ENCODE assay signal across 15 mouse cellular contexts in genomic region chr1:87933051-87933450, GRCm38 (mm10).
DNase-seq lines count a peak whose midpoint lies in the region; ATAC-seq lines count a peak whose summit lies in the region.
"Had no signal": no experiment of that assay in that cellular context is flagged by ENCODE, and none has a peak within 500 bp of the region (broad histone marks: within the 10 kb centered on the region; RNA-seq: fewer than 3 reads in every experiment).

No protein-coding gene starts in this region.

- no peak overlapping the region for H3K4me3 ChIP-seq in heart, embryonic 10.5 days
- H3K4me3 ChIP-seq in liver, embryonic 13.5 days (replicated peaks): no peak overlapping the region
- no peak overlapping the region for H3K4me3 ChIP-seq in liver, embryonic 11.5 days (ENCODE audit: low read depth, low read length)
- H3K4me3 ChIP-seq in heart, embryonic 16.5 days (ENCODE audit: low read length): no peak overlapping the region
- H3K4me3 ChIP-seq: kidney, embryonic 15.5 days; megakaryocyte, embryonic 14.5 days had no signal

- no peak overlapping the region for H3K27ac ChIP-seq in heart, embryonic 10.5 days
- 0 out of 2 replicates have a peak overlapping the region, but pooled peaks have one; percentile 7 for H3K27ac ChIP-seq in liver, embryonic 13.5 days
- no peak overlapping the region for H3K27ac ChIP-seq in liver, embryonic 11.5 days (ENCODE audit: low read depth, low read length)
- peak overlapping the region; percentile 15; the same call in 1 of the 2 replicates for H3K27ac ChIP-seq in heart, embryonic 16.5 days (ENCODE audit: low read length)
- H3K27ac ChIP-seq: kidney, embryonic 15.5 days had no signal

- DNase-seq in heart, adult 11 months: peak; percentile 95
- no peak for DNase-seq in heart, embryonic 10.5 days (ENCODE audit: low spot score)
- no peak for DNase-seq in liver, embryonic 13.5 days
- no peak for DNase-seq in liver, embryonic 11.5 days (ENCODE audit: low spot score)
- peak; percentile 33 for DNase-seq in splenic B cell, adult 2 months (ENCODE audit: low read depth, low spot score)
- DNase-seq in retina, embryonic 14.5 days (ENCODE audit: low spot score): no peak
- DNase-seq: adrenal gland, postnatal 36 days; lung, embryonic 14.5 days; right cerebral cortex, postnatal 14 days; thymus, adult 2 months had no signal

- no peak overlapping the region for H3K4me2 ChIP-seq in liver, embryonic 13.5 days
- H3K4me2 ChIP-seq in liver, embryonic 11.5 days: no peak overlapping the region
- H3K4me2 ChIP-seq in heart, embryonic 16.5 days (ENCODE audit: low read depth, low read length): no peak overlapping the region
- H3K4me2 ChIP-seq: kidney, embryonic 15.5 days; lung, embryonic 14.5 days had no signal

- H3K4me1 ChIP-seq in heart, embryonic 10.5 days: no peaks in the 10 kb centered on the region
- H3K4me1 ChIP-seq in liver, embryonic 13.5 days (replicated peaks): 0 out of 2 replicates have a peak, but pooled peaks cover 5% of the 10 kb centered on the region
- H3K4me1 ChIP-seq in liver, embryonic 11.5 days (replicated peaks; ENCODE audit: control insufficient read depth, insufficient read depth, low read length): 0 out of 2 replicates have a peak, but pooled peaks cover 3% of the 10 kb centered on the region
- peaks cover 3% of the 10 kb centered on the region; the same call in 1 of the 2 replicates for H3K4me1 ChIP-seq in heart, embryonic 16.5 days (ENCODE audit: control insufficient read depth, insufficient read depth, low read length)
- H3K4me1 ChIP-seq: kidney, embryonic 15.5 days had no signal

- H3K27me3 ChIP-seq in heart, embryonic 10.5 days (ENCODE audit: insufficient read depth, poor library complexity, severe bottlenecking): no peaks in the 10 kb centered on the region
- no peaks in the 10 kb centered on the region for H3K27me3 ChIP-seq in liver, embryonic 13.5 days
- no peaks in the 10 kb centered on the region for H3K27me3 ChIP-seq in liver, embryonic 11.5 days (replicated peaks; ENCODE audit: control insufficient read depth, insufficient read depth, low read length)
- H3K27me3 ChIP-seq in heart, embryonic 16.5 days (ENCODE audit: control insufficient read depth, insufficient read depth, low read length): no peaks in the 10 kb centered on the region
- no peaks in the 10 kb centered on the region for H3K27me3 ChIP-seq in splenic B cell, adult 2 months (ENCODE audit: control insufficient read depth, insufficient read depth, low read length, poor library complexity, severe bottlenecking)
- H3K27me3 ChIP-seq: CH12.LX; kidney, embryonic 15.5 days; megakaryocyte, embryonic 14.5 days had no signal

- peaks cover 75% of the 10 kb centered on the region for H3K36me3 ChIP-seq in heart, embryonic 10.5 days
- peaks cover 46% of the 10 kb centered on the region for H3K36me3 ChIP-seq in liver, embryonic 13.5 days
- H3K36me3 ChIP-seq in liver, embryonic 11.5 days (ENCODE audit: control insufficient read depth, insufficient read depth, low read length): peaks cover 7% of the 10 kb centered on the region
- H3K36me3 ChIP-seq in heart, embryonic 16.5 days (ENCODE audit: control insufficient read depth, insufficient read depth): peaks cover 33% of the 10 kb centered on the region
- H3K36me3 ChIP-seq in splenic B cell, adult 2 months (ENCODE audit: control insufficient read depth, insufficient read depth, low read length, poor library complexity, severe bottlenecking): peaks cover 27% of the 10 kb centered on the region

- H3K9ac ChIP-seq in liver, embryonic 13.5 days: no peak overlapping the region
- no peak overlapping the region for H3K9ac ChIP-seq in liver, embryonic 11.5 days (ENCODE audit: low read depth, low read length)
- no peak overlapping the region for H3K9ac ChIP-seq in heart, embryonic 16.5 days (ENCODE audit: low read length)
- H3K9ac ChIP-seq: kidney, embryonic 15.5 days; lung, embryonic 14.5 days had no signal

- 89% methylated on average over 5 of the region's 5 CpGs for WGBS in heart, embryonic 10.5 days
- 80% methylated on average over 5 of the region's 5 CpGs for WGBS in liver, embryonic 13.5 days (ENCODE audit: insufficient replicate concordance)
- WGBS in liver, embryonic 11.5 days: 92% methylated on average over 5 of the region's 5 CpGs
- 57% methylated on average over 5 of the region's 5 CpGs for WGBS in heart, embryonic 16.5 days

- no peak for ATAC-seq in liver, embryonic 13.5 days (ENCODE audit: low read depth)
- no peak for ATAC-seq in liver, embryonic 11.5 days (replicated peaks; ENCODE audit: low FRiP score)
- no peak for ATAC-seq in heart, embryonic 16.5 days (replicated peaks; ENCODE audit: extremely low read depth, insufficient read depth, low FRiP score)
- ATAC-seq: activated CD4-positive, CD25-positive, alpha-beta regulatory T cell, adult 4 months had no signal

- no peaks in the 10 kb centered on the region for H3K9me3 ChIP-seq in heart, embryonic 10.5 days
- H3K9me3 ChIP-seq in liver, embryonic 13.5 days (replicated peaks): no peaks in the 10 kb centered on the region
- H3K9me3 ChIP-seq in liver, embryonic 11.5 days (ENCODE audit: control insufficient read depth, low read length): no peaks in the 10 kb centered on the region
- H3K9me3 ChIP-seq in heart, embryonic 16.5 days (replicated peaks; ENCODE audit: control insufficient read depth, low read length): no peaks in the 10 kb centered on the region
- H3K9me3 ChIP-seq: kidney, embryonic 15.5 days; megakaryocyte, embryonic 14.5 days had no signal

Comparison
In these comparisons a context has a peak if more than half of its experiments do, and no peak if none do; other contexts are left out.
1. DNase-seq: peak in heart, adult 11 months (single experiment) and splenic B cell, adult 2 months (single experiment); none in heart, embryonic 10.5 days (single experiment), liver, embryonic 13.5 days (single experiment), liver, embryonic 11.5 days (single experiment) and retina, embryonic 14.5 days (single experiment).
2. H3K27ac ChIP-seq: peak in liver, embryonic 13.5 days (single experiment) and heart, embryonic 16.5 days (single experiment); none in heart, embryonic 10.5 days (single experiment) and liver, embryonic 11.5 days (single experiment).